8 mouse cellular contexts compared by ENCODE assay signal in the genomic region with DNA sequence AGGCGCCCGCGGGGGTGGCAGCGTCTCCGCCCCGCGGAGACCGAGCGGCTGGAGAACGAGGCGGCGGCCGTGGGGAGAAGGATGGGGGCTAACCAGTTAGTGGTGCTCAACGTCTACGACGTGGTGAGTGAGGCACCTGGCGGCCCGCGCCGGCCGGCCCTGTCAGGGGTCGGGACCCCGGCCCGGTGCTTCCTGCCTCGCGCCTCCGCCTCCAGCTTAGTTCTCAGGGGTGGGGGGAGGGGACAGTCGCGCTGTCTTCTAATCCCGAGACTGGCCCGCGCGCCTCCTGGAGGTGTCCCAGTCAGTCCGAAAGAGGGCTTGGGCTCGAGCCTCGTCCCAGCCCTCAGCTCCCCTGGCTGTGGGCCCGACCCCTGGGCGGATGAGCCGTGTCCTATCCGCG. TPM values are rescaled to one million over a fixed set of nuclear protein-coding genes. Genes with fewer than 3 reads are reported as not detected.
DNase-seq lines count a peak whose midpoint lies in the region; ATAC-seq lines count a peak whose summit lies in the region.
"Not testable (repeated sequence)": the region's sequence is repeated elsewhere in the genome, so short reads cannot be mapped to it uniquely, and the experiment has no call there.

No protein-coding gene starts in this region.

- H3K4me3 ChIP-seq in embryonic facial prominence, embryonic 10.5 days, result peak overlapping the region; percentile 67
- H3K4me3 ChIP-seq in forebrain, embryonic 16.5 days (replicated peaks; ENCODE audit: low read length), result peak overlapping the region; percentile 69
- H3K4me3 ChIP-seq in hindbrain, embryonic 10.5 days, result peak overlapping the region; percentile 63
- peak overlapping the region; percentile 63 for H3K4me3 ChIP-seq in kidney, embryonic 16.5 days (ENCODE audit: low read length)
- H3K4me3 ChIP-seq in liver, embryonic 15.5 days (replicated peaks), result peak overlapping the region; percentile 65
- H3K4me3 ChIP-seq in midbrain, embryonic 14.5 days (replicated peaks; ENCODE audit: low read depth, low read length), result peak overlapping the region; percentile 53
- H3K4me3 ChIP-seq in stomach, embryonic 15.5 days (replicated peaks), result peak overlapping the region; percentile 67

- H3K36me3 ChIP-seq in embryonic facial prominence, embryonic 10.5 days (replicated peaks); forebrain, embryonic 16.5 days (ENCODE audit: control insufficient read depth, insufficient read depth); hindbrain, embryonic 10.5 days; kidney, embryonic 16.5 days (ENCODE audit: insufficient read depth, low read length); liver, embryonic 15.5 days (replicated peaks); midbrain, embryonic 14.5 days (ENCODE audit: control insufficient read depth, insufficient read depth, low read length); stomach, embryonic 15.5 days: not testable (repeated sequence)

- not testable (repeated sequence) for H3K27me3 ChIP-seq in embryonic facial prominence, embryonic 10.5 days (replicated peaks; ENCODE audit: low read depth, poor library complexity, severe bottlenecking); forebrain, embryonic 16.5 days (replicated peaks; ENCODE audit: control insufficient read depth, insufficient read depth, low read length); hindbrain, embryonic 10.5 days (ENCODE audit: insufficient read depth, poor library complexity, severe bottlenecking); kidney, embryonic 16.5 days (ENCODE audit: insufficient read depth, low read length); liver, embryonic 15.5 days; midbrain, embryonic 14.5 days (ENCODE audit: control insufficient read depth, insufficient read depth, low read length); stomach, embryonic 15.5 days (replicated peaks)

- H3K4me1 ChIP-seq in embryonic facial prominence, embryonic 10.5 days; forebrain, embryonic 16.5 days (replicated peaks; ENCODE audit: control insufficient read depth, insufficient read depth, low read length); hindbrain, embryonic 10.5 days (replicated peaks); kidney, embryonic 16.5 days (ENCODE audit: insufficient read depth, low read length); liver, embryonic 15.5 days (replicated peaks); midbrain, embryonic 14.5 days (ENCODE audit: control insufficient read depth, insufficient read depth, low read length); stomach, embryonic 15.5 days: not testable (repeated sequence)

- peak overlapping the region; percentile 44 for H3K4me2 ChIP-seq in forebrain, embryonic 16.5 days (ENCODE audit: low read length)
- H3K4me2 ChIP-seq in kidney, embryonic 16.5 days (replicated peaks; ENCODE audit: low read depth, low read length), result peak overlapping the region; percentile 54
- H3K4me2 ChIP-seq in liver, embryonic 15.5 days, result peak overlapping the region; percentile 87
- H3K4me2 ChIP-seq in midbrain, embryonic 14.5 days (ENCODE audit: low read length), result peak overlapping the region; percentile 50
- H3K4me2 ChIP-seq in stomach, embryonic 15.5 days, result peak overlapping the region; percentile 60

- peak overlapping the region; percentile 71 for H3K27ac ChIP-seq in embryonic facial prominence, embryonic 10.5 days (replicated peaks)
- H3K27ac ChIP-seq in forebrain, embryonic 16.5 days (ENCODE audit: low read length), result peak overlapping the region; percentile 53; the same call in 1 of the 2 replicates
- peak overlapping the region; percentile 77 for H3K27ac ChIP-seq in hindbrain, embryonic 10.5 days
- not testable (repeated sequence) for H3K27ac ChIP-seq in kidney, embryonic 16.5 days (ENCODE audit: low read length); liver, embryonic 15.5 days (replicated peaks); stomach, embryonic 15.5 days
- peak overlapping the region; percentile 70 for H3K27ac ChIP-seq in midbrain, embryonic 14.5 days (replicated peaks; ENCODE audit: low read depth, low read length)

- not testable (repeated sequence) for H3K9me3 ChIP-seq in embryonic facial prominence, embryonic 10.5 days; forebrain, embryonic 16.5 days (ENCODE audit: control insufficient read depth, low read length); hindbrain, embryonic 10.5 days; kidney, embryonic 16.5 days (ENCODE audit: low read length); liver, embryonic 15.5 days (replicated peaks); midbrain, embryonic 14.5 days (ENCODE audit: control insufficient read depth, low read length); stomach, embryonic 15.5 days

- not testable (repeated sequence) for ATAC-seq in forebrain, embryonic 16.5 days
- peak; percentile 57 for ATAC-seq in kidney, embryonic 16.5 days (ENCODE audit: low FRiP score, low TSS enrichment)
- peak; percentile 33 for ATAC-seq in liver, embryonic 15.5 days (ENCODE audit: insufficient read depth)
- peak; percentile 65; the same call in 1 of the 2 replicates for ATAC-seq in midbrain, embryonic 14.5 days (ENCODE audit: low FRiP score, low TSS enrichment)
- peak; percentile 31 for ATAC-seq in stomach, embryonic 15.5 days (ENCODE audit: insufficient read depth, low FRiP score, low read depth)

- under 1% methylated on average over 27 of the region's 41 CpGs for WGBS in embryonic facial prominence, embryonic 10.5 days
- 0% methylated on average over 23 of the region's 41 CpGs for WGBS in forebrain, embryonic 16.5 days
- WGBS in hindbrain, embryonic 10.5 days, result under 1% methylated on average over 27 of the region's 41 CpGs
- under 1% methylated on average over 22 of the region's 41 CpGs for WGBS in kidney, embryonic 16.5 days
- under 1% methylated on average over 26 of the region's 41 CpGs for WGBS in liver, embryonic 15.5 days (ENCODE audit: insufficient replicate concordance)
- under 1% methylated on average over 24 of the region's 41 CpGs for WGBS in midbrain, embryonic 14.5 days
- 0% methylated on average over 19 of the region's 41 CpGs for WGBS in stomach, embryonic 15.5 days

- peak overlapping the region; percentile 63 for H3K9ac ChIP-seq in forebrain, embryonic 16.5 days (replicated peaks; ENCODE audit: low read depth, low read length)
- H3K9ac ChIP-seq in kidney, embryonic 16.5 days (replicated peaks; ENCODE audit: low read length), result peak overlapping the region; percentile 65
- H3K9ac ChIP-seq in liver, embryonic 15.5 days, result not testable (repeated sequence)
- peak overlapping the region; percentile 51; the same call in 1 of the 2 replicates for H3K9ac ChIP-seq in midbrain, embryonic 14.5 days (replicated peaks; ENCODE audit: low read length)
- peak overlapping the region; percentile 32; the same call in 1 of the 2 replicates for H3K9ac ChIP-seq in stomach, embryonic 15.5 days

- DNase-seq in ES-CJ7 (ENCODE audit: low read depth, low spot score), result peak; percentile 21
- not testable (repeated sequence) for DNase-seq in embryonic facial prominence, embryonic 10.5 days (ENCODE audit: low spot score); hindbrain, embryonic 10.5 days (ENCODE audit: low spot score); midbrain, embryonic 14.5 days

RNA-seq across cellular contexts. Expression of gene Catspere2, which starts 0.4 kb away (rescaled TPM):
- 0.09 and 0.12 TPM in 2 replicates for polyA plus RNA-seq in embryonic facial prominence, embryonic 10.5 days (2016; fragmentation: Nextera tagmentation; extraction: Ambion mirVana)
- 0.15 and 0.20 TPM in 2 replicates for polyA plus RNA-seq in forebrain, embryonic 16.5 days (2015; fragmentation: Nextera tagmentation; extraction: Ambion mirVana)
- 0.16 TPM in 1 of 2 replicates, not detected in the other for polyA plus RNA-seq in hindbrain, embryonic 10.5 days (2016; fragmentation: Nextera tagmentation; extraction: Ambion mirVana)
- 0.24 and 0.36 TPM in 2 replicates for polyA plus RNA-seq in kidney, embryonic 16.5 days (2015; fragmentation: Nextera tagmentation; extraction: Ambion mirVana)
- 0.02 and 0.06 TPM in 2 replicates for polyA plus RNA-seq in liver, embryonic 15.5 days (2015; fragmentation: Nextera tagmentation; extraction: Ambion mirVana)
- polyA plus RNA-seq in midbrain, embryonic 14.5 days (2014; fragmentation: Nextera tagmentation; extraction: Ambion mirVana), result 0.11 and 0.26 TPM in 2 replicates
- 0.27 and 0.45 TPM in 2 replicates for polyA plus RNA-seq in stomach, embryonic 15.5 days (2015; fragmentation: Nextera tagmentation; extraction: Ambion mirVana)
